Mouse (Mus musculus) embryonic fibroblast, embryonic 13.5 days (primary cell): ENCODE measurements around the gene Heg1.

Source experiments
- CTCF ChIP-seq: IDR thresholded peaks from 2 replicates; pipeline ENCODE4 v1.5.1; 2011; ENCODE audit warnings: mild to moderate bottlenecking, control low read depth, low read length, moderate library complexity, borderline replicate concordance; ENCODE audit not compliant: insufficient read depth
- POLR2A ChIP-seq: IDR thresholded peaks from 2 replicates; pipeline ENCODE4 v1.6.1; 2011; ENCODE audit warnings: low read depth, mild to moderate bottlenecking, control low read depth, low read length, moderate library complexity

GRCm38 (mm10) chr16:33772809-33773208, 88.6 kb downstream of the Heg1 start:
- TF ChIP-seq CTCF (no peak), POLR2A (no peak)
